Mouse (Mus musculus): ENCODE data around the gene Pip4k2a.

Gene Pip4k2a

GRCm38 (mm10) chr2:18956424-18956823 lies 41.5 kb downstream of the Pip4k2a start:
- DNase-seq (ENCODE audit: low read depth, low spot score), result no peak

- DNase-seq (ENCODE audit: low read depth, low spot score), result no peak
Observed at GRCm38 (mm10) chr2:18955671-18956070, 42.3 kb downstream of the Pip4k2a start.

GRCm38 (mm10) chr2:18955022-18955421 lies 42.9 kb downstream of the Pip4k2a start:
- DNase-seq (ENCODE audit: low read depth, low spot score), result no peak

GRCm38 (mm10) chr2:18954422-18954821 lies 43.5 kb downstream of the Pip4k2a start:
- DNase-seq (ENCODE audit: low read depth, low spot score), result no peak

GRCm38 (mm10) chr2:18952102-18952673 lies 45.7 kb downstream of the Pip4k2a start:
- no peak for DNase-seq (ENCODE audit: low read depth, low spot score)

- no peak for DNase-seq (ENCODE audit: low read depth, low spot score)
Observed at GRCm38 (mm10) chr2:18950758-18951157, 47.2 kb downstream of the Pip4k2a start.

- DNase-seq (ENCODE audit: low read depth, low spot score), result no peak
Observed at GRCm38 (mm10) chr2:18948741-18949140, 49.2 kb downstream of the Pip4k2a start.

- DNase-seq (ENCODE audit: low read depth, low spot score), result peak; percentile 24
Observed at GRCm38 (mm10) chr2:18947669-18948459, 50.1 kb downstream of the Pip4k2a start.

- no peak for DNase-seq (ENCODE audit: low read depth, low spot score)
Observed at GRCm38 (mm10) chr2:18945438-18945837, 52.5 kb downstream of the Pip4k2a start.

- DNase-seq (ENCODE audit: low read depth, low spot score), result no peak
Observed at GRCm38 (mm10) chr2:18943930-18944329, 54.0 kb downstream of the Pip4k2a start.

GRCm38 (mm10) chr2:18943366-18943765 lies 54.6 kb downstream of the Pip4k2a start:
- no peak for DNase-seq (ENCODE audit: low read depth, low spot score)

GRCm38 (mm10) chr2:18940693-18941270 lies 57.1 kb downstream of the Pip4k2a start:
- no peak for DNase-seq (ENCODE audit: low read depth, low spot score)

GRCm38 (mm10) chr2:18938923-18939329 lies 59.0 kb downstream of the Pip4k2a start:
- DNase-seq (ENCODE audit: low read depth, low spot score), result no peak

- DNase-seq (ENCODE audit: low read depth, low spot score), result peak; percentile 36
Observed at GRCm38 (mm10) chr2:18938232-18938631, 59.7 kb downstream of the Pip4k2a start.

GRCm38 (mm10) chr2:18937611-18938010 lies 60.3 kb downstream of the Pip4k2a start:
- DNase-seq (ENCODE audit: low read depth, low spot score), result no peak

GRCm38 (mm10) chr2:18936446-18936845 lies 61.5 kb downstream of the Pip4k2a start:
- no peak for DNase-seq (ENCODE audit: low read depth, low spot score)

GRCm38 (mm10) chr2:18935581-18936027 lies 62.3 kb downstream of the Pip4k2a start:
- no peak for DNase-seq (ENCODE audit: low read depth, low spot score)

- no peak for DNase-seq (ENCODE audit: low read depth, low spot score)
Observed at GRCm38 (mm10) chr2:18934131-18934530, 63.8 kb downstream of the Pip4k2a start.

GRCm38 (mm10) chr2:18933418-18933817 lies 64.5 kb downstream of the Pip4k2a start:
- no peak for DNase-seq (ENCODE audit: low read depth, low spot score)

GRCm38 (mm10) chr2:18930318-18931060 lies 67.4 kb downstream of the Pip4k2a start:
- no peak for DNase-seq (ENCODE audit: low read depth, low spot score)

- no peak for DNase-seq (ENCODE audit: low read depth, low spot score)
Observed at GRCm38 (mm10) chr2:18928597-18929257, 69.2 kb downstream of the Pip4k2a start.
